Mouse (Mus musculus): ENCODE data around the gene Fam19a3. TPM values are rescaled to one million over a fixed set of nuclear protein-coding genes. Genes with fewer than 3 reads are reported as not detected.

Fam19a3 gene
- polyA plus RNA-seq, 1 experiment from 2014 or later, result 0.12 TPM

DNA sequence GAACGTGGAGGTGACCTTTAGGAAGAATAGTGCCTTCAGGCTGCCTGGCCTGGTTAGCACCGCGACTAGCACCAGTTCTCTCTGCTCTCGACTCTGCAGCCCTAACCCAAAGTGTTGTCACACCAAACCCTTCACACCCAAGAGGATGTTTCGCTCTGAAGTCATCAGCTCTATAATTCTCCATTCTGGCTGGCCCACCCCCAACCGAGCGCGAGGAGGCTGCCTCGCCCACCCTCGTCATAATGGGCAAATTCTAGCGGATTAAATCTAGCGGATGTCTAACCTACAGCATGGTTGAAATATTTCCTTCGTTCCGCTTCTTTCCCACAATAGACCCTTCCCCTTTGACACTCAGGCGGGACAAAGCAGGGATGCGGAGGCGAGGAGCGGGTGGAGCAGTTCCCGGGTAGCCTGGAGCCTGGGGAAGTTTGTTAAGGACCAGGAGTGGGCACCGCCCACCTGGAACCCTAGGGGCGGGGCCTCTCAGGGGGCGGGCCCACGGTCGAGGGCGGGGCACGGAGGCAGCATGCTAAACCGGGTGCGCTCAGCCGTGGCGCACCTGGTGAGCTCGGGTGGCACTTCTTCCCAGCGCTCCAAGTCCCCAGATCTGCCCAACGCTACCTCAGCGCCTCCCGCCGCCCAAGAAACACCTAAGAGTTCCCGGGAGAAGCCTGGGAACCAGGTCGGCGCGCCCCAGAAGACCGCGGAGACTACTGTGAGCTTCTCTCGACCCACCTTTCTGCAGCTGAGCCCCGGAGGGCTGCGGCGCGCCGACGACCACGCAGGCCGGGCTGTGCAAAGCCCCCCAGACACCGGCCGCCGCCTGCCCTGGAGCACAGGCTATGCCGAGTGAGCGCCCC lies 849 bp downstream of the Fam19a3 start, which contains the start of gene Ppm1j:
Gene Ppm1j (plus strand): TSS at position 496 of the 860 bp plus-strand sequence.
- WGBS, result 1% methylated on average over 56 of the region's 56 CpGs
- Histone ChIP-seq H3K4me3 (replicated peaks) (peak within 1 kb of the TSS; percentile 54), H3K4me1 (peaks cover 29% of the 10 kb centered on the region), H3K27me3 (peaks cover 79% of the 10 kb centered on the region), H3K9ac (peak within 1 kb of the TSS; percentile 33; the same call in 1 of the 2 replicates), H3K4me2 (replicated peaks) (peak within 1 kb of the TSS; percentile 98), H3K27ac (replicated peaks) (no peak within 1 kb of the TSS), H3K9me3 (replicated peaks) (no peaks in the 10 kb centered on the region), H3K36me3 (no peaks in the 10 kb centered on the region)
- ATAC-seq (ENCODE audit: insufficient number of reproducible peaks, low FRiP score, low TSS enrichment, low read depth), result 0 out of 2 replicates have a peak, but pooled peaks have one; percentile 52

DNA sequence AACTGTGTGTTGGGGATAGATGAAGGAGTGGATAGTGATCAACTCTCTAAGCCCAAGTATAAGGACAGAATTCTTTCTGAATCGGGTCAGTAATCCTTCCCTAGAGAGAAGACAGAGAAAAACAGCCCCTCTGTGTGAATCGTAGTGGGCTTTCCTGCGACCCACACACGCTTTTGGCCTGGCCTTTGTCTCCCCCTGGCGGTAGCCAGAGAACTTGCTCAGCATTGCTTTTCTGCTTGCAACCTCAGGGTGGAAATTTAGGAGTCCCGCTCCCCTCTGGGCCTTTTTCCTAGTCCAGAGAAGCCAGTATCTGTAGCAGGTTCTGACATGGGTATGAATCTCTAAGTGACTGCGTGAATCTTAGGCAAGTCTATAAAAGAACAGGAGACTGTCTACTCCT lies 1.7 kb downstream of the Fam19a3 start:
- Histone ChIP-seq H3K4me2 (replicated peaks) (no peak overlapping the region), H3K9me3 (replicated peaks) (no peaks in the 10 kb centered on the region), H3K4me1 (peaks cover 29% of the 10 kb centered on the region), H3K27ac (replicated peaks) (no peak overlapping the region), H3K36me3 (no peaks in the 10 kb centered on the region), H3K27me3 (peaks cover 82% of the 10 kb centered on the region), H3K4me3 (replicated peaks) (no peak overlapping the region), H3K9ac (no peak overlapping the region)
- 1% methylated on average over 7 of the region's 7 CpGs for WGBS
- ATAC-seq (ENCODE audit: insufficient number of reproducible peaks, low FRiP score, low TSS enrichment, low read depth), result no peak

DNA sequence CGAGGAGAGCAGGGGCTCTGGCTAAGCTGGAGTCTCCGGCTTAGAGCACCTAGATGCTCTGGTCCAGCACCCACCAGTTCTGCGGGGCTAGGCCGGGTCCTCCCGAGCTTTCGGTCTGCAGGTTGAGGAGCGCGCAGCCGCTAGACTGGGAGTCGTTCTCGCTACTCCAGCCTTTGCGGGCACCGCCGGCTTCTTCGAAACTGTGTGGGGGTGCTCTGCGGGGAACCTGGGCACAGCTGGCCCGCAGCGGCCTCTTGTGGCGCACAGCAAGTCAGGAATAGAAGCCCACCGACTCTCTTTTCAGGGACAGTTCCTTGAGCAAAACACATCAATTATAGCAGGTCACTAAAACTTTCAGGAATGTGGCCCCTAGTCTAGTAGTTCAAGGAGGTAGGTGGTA lies 4.3 kb downstream of the Fam19a3 start:
- ATAC-seq (ENCODE audit: insufficient number of reproducible peaks, low FRiP score, low TSS enrichment, low read depth), result no peak

DNA sequence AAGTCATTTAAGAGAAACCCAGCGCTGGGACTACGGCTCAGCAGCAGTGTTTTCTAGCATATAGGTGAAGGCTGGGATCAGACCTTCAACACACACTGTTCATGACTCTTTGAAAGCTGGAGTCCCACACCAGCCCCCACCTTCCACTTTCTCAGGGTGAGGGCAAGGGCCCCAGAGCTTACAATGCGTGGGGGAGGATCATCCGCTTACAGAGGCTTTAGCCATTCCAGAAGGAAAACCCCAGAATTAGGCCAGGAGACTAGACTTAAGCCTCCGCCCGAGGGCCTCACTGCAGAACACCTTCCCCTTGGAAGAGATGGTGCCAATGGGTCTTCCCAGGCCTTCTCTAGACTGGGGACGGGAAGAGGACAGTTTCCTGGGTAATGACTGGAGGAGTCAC lies 8.3 kb downstream of the Fam19a3 start:
- ATAC-seq (ENCODE audit: insufficient number of reproducible peaks, low FRiP score, low TSS enrichment, low read depth), result no peak
- no peaks in the 10 kb centered on the region for H3K9me3 ChIP-seq (replicated peaks)
- no peak overlapping the region for H3K27ac ChIP-seq (replicated peaks)
- no peak overlapping the region for H3K4me2 ChIP-seq (replicated peaks)
- no peaks in the 10 kb centered on the region for H3K36me3 ChIP-seq
- no peak overlapping the region for H3K4me3 ChIP-seq (replicated peaks)
- H3K27me3 ChIP-seq, result peaks cover 25% of the 10 kb centered on the region
- H3K4me1 ChIP-seq, result peaks cover 14% of the 10 kb centered on the region
- no peak overlapping the region for H3K9ac ChIP-seq
- 84% methylated on average over 7 of the region's 7 CpGs for WGBS

More for the DNA sequence above, 4.3 kb downstream of the Fam19a3 start:
- H3K9me3 ChIP-seq (replicated peaks), result no peaks in the 10 kb centered on the region
- H3K27ac ChIP-seq (replicated peaks), result no peak overlapping the region
- peaks cover 29% of the 10 kb centered on the region for H3K4me1 ChIP-seq
- 2% methylated on average over 20 of the region's 20 CpGs for WGBS
- H3K4me3 ChIP-seq (replicated peaks), result peak overlapping the region; percentile 36
- H3K36me3 ChIP-seq, result no peaks in the 10 kb centered on the region
- H3K4me2 ChIP-seq (replicated peaks), result peak overlapping the region; percentile 61
- H3K9ac ChIP-seq, result peak overlapping the region; percentile 23; the same call in 1 of the 2 replicates
- peaks cover 64% of the 10 kb centered on the region for H3K27me3 ChIP-seq

DNA sequence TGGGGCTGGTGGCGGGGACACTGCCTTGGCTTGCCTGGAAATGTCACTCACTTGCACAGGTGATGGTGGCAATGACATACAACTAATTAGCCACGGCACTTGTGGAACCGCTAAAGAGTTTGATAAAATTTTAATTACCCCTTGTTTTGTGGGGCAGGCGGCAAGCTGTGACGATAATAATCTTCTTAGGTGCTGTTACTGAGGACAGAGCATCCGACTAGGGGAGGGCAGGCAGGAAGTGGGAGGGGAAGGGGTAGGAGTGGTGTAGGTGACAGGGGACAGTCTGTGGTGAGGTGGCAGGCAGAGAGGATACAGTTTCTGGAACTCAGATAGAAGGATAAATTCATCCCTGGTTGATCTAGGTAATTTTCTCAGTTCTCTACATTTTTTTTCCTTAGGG lies 10.2 kb downstream of the Fam19a3 start:
- Histone ChIP-seq H3K4me3 (replicated peaks) (no peak overlapping the region), H3K4me1 (peaks cover 5% of the 10 kb centered on the region), H3K27me3 (peaks cover 10% of the 10 kb centered on the region), H3K9me3 (replicated peaks) (no peaks in the 10 kb centered on the region), H3K27ac (replicated peaks) (no peak overlapping the region), H3K4me2 (replicated peaks) (no peak overlapping the region), H3K9ac (no peak overlapping the region), H3K36me3 (no peaks in the 10 kb centered on the region)
- no peak for ATAC-seq (ENCODE audit: insufficient number of reproducible peaks, low FRiP score, low TSS enrichment, low read depth)
- WGBS, result 50% methylated on average over 6 of the region's 6 CpGs

DNA sequence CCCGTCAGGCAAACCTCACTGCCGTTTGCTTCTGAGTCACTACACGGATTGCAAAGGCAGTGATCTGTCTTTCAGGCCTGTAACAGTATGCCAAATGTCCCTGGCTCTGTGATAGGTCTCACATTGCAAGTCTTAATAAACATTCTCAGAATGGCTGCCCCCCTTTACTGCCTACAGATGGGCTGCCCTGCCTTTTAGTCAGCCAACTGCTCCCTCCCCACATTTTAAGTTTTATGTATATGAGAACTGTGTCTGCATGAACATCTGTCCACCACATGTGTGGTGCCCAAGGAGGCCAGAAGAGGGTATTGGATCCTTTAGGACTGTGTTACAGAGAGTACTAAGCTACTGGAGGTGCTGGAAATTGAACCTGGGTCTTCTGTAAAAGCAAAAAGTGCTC lies 10.7 kb downstream of the Fam19a3 start:
- H3K36me3 ChIP-seq, result no peaks in the 10 kb centered on the region
- H3K4me1 ChIP-seq, result peaks cover 5% of the 10 kb centered on the region
- 32% methylated on average over 3 of the region's 3 CpGs for WGBS
- H3K27ac ChIP-seq (replicated peaks), result 0 out of 2 replicates have a peak overlapping the region, but pooled peaks have one; percentile 23
- no peak overlapping the region for H3K4me3 ChIP-seq (replicated peaks)
- H3K27me3 ChIP-seq, result peaks cover 5% of the 10 kb centered on the region
- H3K4me2 ChIP-seq (replicated peaks), result no peak overlapping the region
- no peak overlapping the region for H3K9ac ChIP-seq
- H3K9me3 ChIP-seq (replicated peaks), result no peaks in the 10 kb centered on the region
- ATAC-seq (ENCODE audit: insufficient number of reproducible peaks, low FRiP score, low TSS enrichment, low read depth), result peak; percentile 45; the same call in 1 of the 2 replicates

DNA sequence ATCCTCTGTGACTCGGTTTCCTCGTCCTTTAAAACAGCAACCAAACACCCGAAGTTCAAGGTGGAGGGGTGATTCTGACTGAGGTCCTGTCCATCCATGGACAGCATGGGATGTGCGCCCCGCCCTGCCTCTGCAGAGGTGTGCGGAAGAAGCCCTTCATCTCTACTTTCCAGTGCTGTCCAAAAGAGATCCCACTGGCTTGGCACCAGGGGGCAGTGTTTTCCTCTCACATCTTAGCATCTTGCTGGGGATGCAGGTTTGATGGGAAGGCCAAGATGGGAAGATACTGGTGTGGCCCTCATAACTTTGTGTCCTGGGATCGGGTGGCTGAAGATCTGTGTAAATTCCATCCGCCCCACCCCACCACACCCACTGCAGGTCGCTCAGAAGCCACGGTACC lies 11.6 kb downstream of the Fam19a3 start:
- Histone ChIP-seq H3K4me2 (replicated peaks) (no peak overlapping the region), H3K27ac (replicated peaks) (no peak overlapping the region), H3K4me3 (replicated peaks) (no peak overlapping the region), H3K4me1 (peaks cover 5% of the 10 kb centered on the region), H3K9me3 (replicated peaks) (no peaks in the 10 kb centered on the region), H3K9ac (no peak overlapping the region), H3K36me3 (no peaks in the 10 kb centered on the region), H3K27me3 (no peaks in the 10 kb centered on the region)
- no peak for ATAC-seq (ENCODE audit: insufficient number of reproducible peaks, low FRiP score, low TSS enrichment, low read depth)
- 61% methylated on average over 10 of the region's 10 CpGs for WGBS

DNA sequence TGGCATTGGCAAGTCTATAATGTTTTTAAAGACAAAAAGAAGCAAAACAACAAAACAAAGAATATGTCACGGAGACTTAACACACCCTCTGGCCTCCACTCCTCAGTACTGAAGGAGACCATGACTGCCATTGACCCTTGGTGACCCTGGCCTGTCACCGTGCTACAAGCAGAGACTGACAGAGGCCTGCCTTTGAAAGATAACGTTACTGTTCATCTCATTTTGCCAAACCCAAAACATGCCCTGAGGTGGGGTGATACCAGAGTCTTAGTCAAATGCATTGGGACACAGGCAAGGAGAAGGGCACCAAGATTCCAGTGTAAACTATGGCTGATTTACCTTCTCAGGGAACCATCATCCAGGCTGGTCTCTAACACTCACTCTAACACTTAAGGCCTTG lies 12.5 kb downstream of the Fam19a3 start:
- H3K4me3 ChIP-seq (replicated peaks), result no peak overlapping the region
- no peak overlapping the region for H3K27ac ChIP-seq (replicated peaks)
- H3K4me1 ChIP-seq, result peaks cover 5% of the 10 kb centered on the region
- WGBS, result 48% methylated on average over 3 of the region's 3 CpGs
- H3K9ac ChIP-seq, result no peak overlapping the region
- H3K4me2 ChIP-seq (replicated peaks), result no peak overlapping the region
- no peak for ATAC-seq (ENCODE audit: insufficient number of reproducible peaks, low FRiP score, low TSS enrichment, low read depth)
- no peaks in the 10 kb centered on the region for H3K36me3 ChIP-seq
- no peaks in the 10 kb centered on the region for H3K27me3 ChIP-seq
- H3K9me3 ChIP-seq (replicated peaks), result no peaks in the 10 kb centered on the region

DNA sequence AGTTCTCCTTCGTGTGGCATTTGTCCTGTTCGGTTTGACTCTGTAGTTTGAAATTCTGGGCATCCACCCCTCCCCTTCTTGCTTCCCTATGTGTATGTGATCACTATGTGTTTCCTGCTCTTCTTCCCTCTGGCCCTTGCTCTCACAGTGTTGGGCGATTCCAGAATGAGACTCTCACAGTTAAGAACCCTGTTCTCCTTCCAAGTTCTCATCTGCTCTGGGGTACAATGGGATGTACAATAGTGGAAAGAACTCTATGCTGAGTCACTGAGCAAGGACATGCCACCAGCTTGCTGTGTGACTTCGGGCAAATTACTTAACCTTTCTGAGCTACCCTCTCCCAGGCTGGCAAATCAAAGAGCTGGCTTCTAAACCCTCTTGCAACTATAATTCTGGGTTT lies 13.9 kb downstream of the Fam19a3 start:
- WGBS, result 74% methylated on average over 4 of the region's 4 CpGs
- Histone ChIP-seq H3K36me3 (no peaks in the 10 kb centered on the region), H3K4me2 (replicated peaks) (no peak overlapping the region), H3K27me3 (no peaks in the 10 kb centered on the region), H3K4me1 (peaks cover 5% of the 10 kb centered on the region), H3K9ac (no peak overlapping the region), H3K9me3 (replicated peaks) (no peaks in the 10 kb centered on the region), H3K4me3 (replicated peaks) (no peak overlapping the region), H3K27ac (replicated peaks) (no peak overlapping the region)
- no peak for ATAC-seq (ENCODE audit: insufficient number of reproducible peaks, low FRiP score, low TSS enrichment, low read depth)

DNA sequence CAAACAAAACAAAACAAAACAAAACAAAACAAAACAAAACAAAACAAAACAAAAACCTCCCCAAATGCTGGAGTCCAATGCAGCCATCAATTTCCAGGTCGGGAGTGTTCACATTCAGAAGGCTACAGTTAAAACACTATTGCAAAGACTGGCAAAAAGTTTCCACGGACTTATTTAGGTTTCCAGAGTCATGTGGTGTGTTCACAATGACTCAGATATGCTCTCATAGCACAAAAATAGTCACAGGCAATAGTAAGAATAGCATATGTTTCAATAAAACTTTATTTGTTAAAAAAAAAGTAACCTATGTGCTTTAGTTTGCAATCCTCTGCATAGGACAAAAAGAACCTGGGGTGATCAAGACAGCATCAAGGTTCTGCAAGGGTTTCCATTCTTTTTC lies 14.5 kb downstream of the Fam19a3 start:
- Histone ChIP-seq H3K36me3 (no peaks in the 10 kb centered on the region), H3K27ac (replicated peaks) (no peak overlapping the region), H3K9me3 (replicated peaks) (no peaks in the 10 kb centered on the region), H3K4me2 (replicated peaks) (no peak overlapping the region), H3K27me3 (no peaks in the 10 kb centered on the region), H3K4me1 (peaks cover 5% of the 10 kb centered on the region), H3K9ac (no peak overlapping the region), H3K4me3 (replicated peaks) (no peak overlapping the region)
- ATAC-seq (ENCODE audit: insufficient number of reproducible peaks, low FRiP score, low TSS enrichment, low read depth), result no peak
- 55% methylated on average over 2 of the region's 2 CpGs for WGBS

DNA sequence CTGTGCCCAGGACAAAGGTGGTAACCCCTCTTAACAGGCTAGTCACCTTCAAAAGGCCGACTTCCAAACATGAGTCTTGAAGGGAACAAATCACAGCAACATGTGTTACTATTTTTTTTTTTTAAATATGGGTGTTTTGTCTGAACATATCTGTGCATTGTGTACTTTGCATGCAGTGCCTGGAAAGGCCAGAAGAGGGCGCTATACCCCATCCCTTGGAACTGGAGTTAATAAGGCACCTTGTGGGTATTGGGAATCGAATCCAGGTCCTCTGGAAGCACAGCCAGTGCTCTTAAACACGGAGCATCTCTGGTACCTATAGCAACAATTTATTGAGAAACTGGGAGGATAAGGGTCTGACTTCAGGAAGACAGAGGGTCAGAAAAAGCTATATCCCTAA lies 16.6 kb downstream of the Fam19a3 start:
- no peak for ATAC-seq (ENCODE audit: insufficient number of reproducible peaks, low FRiP score, low TSS enrichment, low read depth)
- Histone ChIP-seq H3K4me3 (replicated peaks) (no peak overlapping the region), H3K36me3 (no peaks in the 10 kb centered on the region), H3K4me2 (replicated peaks) (no peak overlapping the region), H3K27me3 (no peaks in the 10 kb centered on the region), H3K9ac (no peak overlapping the region), H3K27ac (replicated peaks) (no peak overlapping the region), H3K4me1 (no peaks in the 10 kb centered on the region), H3K9me3 (replicated peaks) (no peaks in the 10 kb centered on the region)
- WGBS, result 23% methylated on average over 4 of the region's 4 CpGs

Data from embryonic facial prominence, embryonic 15.5 days (tissue).